Mouse (Mus musculus) cerebellum, adult 9-11 months (tissue): Measurements from ENCODE around the gene Zfp651.

ENCODE experiments used
- DNase-seq: peaks from one replicate; pipeline ENCODE4 v3.0.0; 2022

The Zfp651 gene

GRCm38 (mm10) chr9:121819073-121819770, 60.1 kb downstream of the Zfp651 start:
- DNase-seq, result peak; percentile 70

GRCm38 (mm10) chr9:121819771-121820471, 60.8 kb downstream of the Zfp651 start:
- DNase-seq, result peak; percentile 90

- DNase-seq, result no peak
These were observed 61.6 kb downstream of the Zfp651 start for GRCm38 (mm10) chr9:121820765-121821164.
